Mouse (Mus musculus) spleen, adult 2 months (tissue): ENCODE data around the gene Trappc11.

Source experiments
- CTCF ChIP-seq: fragments of 200-500 bp; IDR thresholded peaks from 2 replicates; pipeline ENCODE4 v1.5.1; 2011; ENCODE audit warnings: mild to moderate bottlenecking, inconsistent platforms; ENCODE audit not compliant: insufficient read depth, insufficient read length, insufficient replicate concordance; ENCODE audit errors: extremely low read depth
- POLR2A ChIP-seq: fragments of 200-500 bp; IDR thresholded peaks from 2 replicates; pipeline ENCODE4 v1.6.1; 2011; ENCODE audit warnings: low read depth, low read length, inconsistent platforms

GRCm38 (mm10) chr8:47566551-47566950, 33.3 kb upstream of the Trappc11 start:
- no peak for TF ChIP-seq CTCF
- TF ChIP-seq POLR2A, result no peak
